Mouse (Mus musculus) liver, embryonic 14.5 days (tissue): Measurements from ENCODE around the gene Gm20431.

ENCODE experiments used
- CTCF ChIP-seq: IDR thresholded peaks from 2 replicates; pipeline ENCODE4 v1.5.1; 2016; ENCODE audit warnings: antibody characterized with exemption, low read depth, control low read depth
- EP300 ChIP-seq: IDR thresholded peaks from 2 replicates; pipeline ENCODE4 v1.6.1; 2016; ENCODE audit warnings: antibody characterized with exemption, low read depth

DNA sequence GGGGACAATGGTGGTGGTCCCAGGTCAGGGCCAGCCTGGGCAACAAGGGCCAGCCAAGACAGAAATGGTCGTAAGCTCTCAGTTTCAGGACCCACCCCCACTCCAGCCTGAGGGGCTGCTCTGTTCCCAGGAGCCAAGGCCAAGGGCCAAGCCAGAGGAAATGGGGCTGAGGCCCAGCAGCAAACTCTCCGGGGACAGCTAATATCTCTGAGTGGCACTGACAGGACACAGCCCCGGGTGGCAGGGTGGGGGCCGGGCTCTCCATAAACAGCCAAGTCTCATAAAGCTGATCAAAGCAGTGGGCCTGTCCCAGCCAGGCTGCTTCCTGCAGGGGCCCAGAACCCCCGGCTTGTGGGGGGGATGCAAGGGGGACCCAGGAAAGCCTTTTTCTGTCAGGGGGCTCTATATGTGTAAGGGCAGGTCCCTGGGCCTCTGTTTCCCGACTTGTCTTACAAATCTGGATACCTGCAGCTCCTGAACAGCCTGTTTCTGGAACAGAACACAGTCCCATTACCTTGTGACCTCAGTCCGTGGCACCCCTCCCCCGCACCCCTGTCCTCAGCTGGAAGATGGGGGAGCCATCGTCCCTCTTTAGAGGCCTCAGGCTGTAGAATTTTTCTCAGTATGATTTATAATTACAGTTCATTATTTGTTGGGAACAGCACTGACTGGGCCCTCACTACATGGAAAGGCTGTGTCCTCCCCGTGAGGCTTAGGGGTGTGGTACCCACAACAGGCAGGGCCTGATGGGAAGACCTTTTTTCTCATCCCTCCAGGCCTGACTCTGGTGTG, 77.9 kb downstream of the Gm20431 start:
- no peak for TF ChIP-seq CTCF
- TF ChIP-seq EP300: no peak
